Mouse (Mus musculus): ENCODE measurements around the gene Gm20388. TPM values are rescaled to one million over a fixed set of nuclear protein-coding genes. Genes with fewer than 3 reads are reported as not detected.
A peak's percentile ranks its signal among the peaks of the same experiment; 100 is the strongest.

Gm20388 gene
- polyA plus RNA-seq, 1 experiment from 2014 or later = 4.4 TPM

- no peaks in the 10 kb centered on the region for H3K9me3 ChIP-seq
- WGBS = 40% methylated on average over 15 of the region's 15 CpGs
- H3K27me3 ChIP-seq = peaks cover 35% of the 10 kb centered on the region
These were observed 2439.0 kb downstream of the Gm20388 start for GRCm38 (mm10) chr8:122349357-122350297.

GRCm38 (mm10) chr8:122350309-122351089, 2439.9 kb downstream of the Gm20388 start:
- peaks cover 27% of the 10 kb centered on the region for H3K27me3 ChIP-seq
- H3K9me3 ChIP-seq = no peaks in the 10 kb centered on the region
- WGBS = 17% methylated on average over 11 of the region's 11 CpGs
- peaks cover 22% of the 10 kb centered on the region for H3K4me1 ChIP-seq (replicated peaks)
- H3K36me3 ChIP-seq = no peaks in the 10 kb centered on the region
- no peak overlapping the region for H3K4me3 ChIP-seq (replicated peaks)
- no peak overlapping the region for H3K9ac ChIP-seq (replicated peaks)
- H3K27ac ChIP-seq = peak overlapping the region; percentile 53
- peak; percentile 84 for ATAC-seq
- no peak overlapping the region for H3K4me2 ChIP-seq (replicated peaks)

More at GRCm38 (mm10) chr8:122349357-122350297, 2439.0 kb downstream of the Gm20388 start:
- Histone ChIP-seq H3K36me3 (no peaks in the 10 kb centered on the region), H3K27ac (peak overlapping the region; percentile 40; the same call in 1 of the 2 replicates), H3K9ac (replicated peaks) (peak overlapping the region; percentile 42; the same call in 1 of the 2 replicates), H3K4me2 (replicated peaks) (no peak overlapping the region), H3K4me3 (replicated peaks) (no peak overlapping the region), H3K4me1 (replicated peaks) (peaks cover 23% of the 10 kb centered on the region)
- ATAC-seq = peak; percentile 38; the same call in 1 of the 2 replicates

GRCm38 (mm10) chr8:122354157-122354556, 2443.5 kb downstream of the Gm20388 start:
- Histone ChIP-seq H3K4me3 (replicated peaks) (no peak overlapping the region), H3K27me3 (peaks cover 16% of the 10 kb centered on the region; the same call in 1 of the 2 replicates), H3K36me3 (no peaks in the 10 kb centered on the region), H3K27ac (no peak overlapping the region), H3K9ac (replicated peaks) (no peak overlapping the region), H3K9me3 (no peaks in the 10 kb centered on the region), H3K4me1 (replicated peaks) (peaks cover 21% of the 10 kb centered on the region), H3K4me2 (replicated peaks) (no peak overlapping the region)
- 83% methylated on average over 8 of the region's 8 CpGs for WGBS
- no peak for ATAC-seq

- no peak for ATAC-seq
- 71% methylated on average over 9 of the region's 9 CpGs for WGBS
- Histone ChIP-seq H3K4me3 (replicated peaks) (no peak overlapping the region), H3K9me3 (no peaks in the 10 kb centered on the region), H3K4me2 (replicated peaks) (no peak overlapping the region), H3K27ac (no peak overlapping the region), H3K27me3 (peaks cover 16% of the 10 kb centered on the region; the same call in 1 of the 2 replicates), H3K4me1 (replicated peaks) (peaks cover 4% of the 10 kb centered on the region), H3K36me3 (no peaks in the 10 kb centered on the region), H3K9ac (replicated peaks) (no peak overlapping the region)
These were observed 2445.3 kb downstream of the Gm20388 start for GRCm38 (mm10) chr8:122355642-122356606.

- Histone ChIP-seq H3K4me2 (replicated peaks) (no peak overlapping the region), H3K9ac (replicated peaks) (no peak overlapping the region), H3K27ac (no peak overlapping the region), H3K36me3 (no peaks in the 10 kb centered on the region), H3K4me1 (replicated peaks) (no peaks in the 10 kb centered on the region), H3K9me3 (no peaks in the 10 kb centered on the region), H3K4me3 (replicated peaks) (no peak overlapping the region), H3K27me3 (peaks cover 13% of the 10 kb centered on the region)
- no peak for ATAC-seq
- 60% methylated on average over 11 of the region's 11 CpGs for WGBS
These were observed 2446.6 kb downstream of the Gm20388 start for GRCm38 (mm10) chr8:122357202-122357601.

GRCm38 (mm10) chr8:122357641-122358040, 2447.0 kb downstream of the Gm20388 start:
- Histone ChIP-seq H3K4me1 (replicated peaks) (no peaks in the 10 kb centered on the region), H3K27ac (no peak overlapping the region), H3K4me2 (replicated peaks) (no peak overlapping the region), H3K4me3 (replicated peaks) (no peak overlapping the region), H3K9ac (replicated peaks) (no peak overlapping the region), H3K9me3 (no peaks in the 10 kb centered on the region), H3K27me3 (peaks cover 15% of the 10 kb centered on the region; the same call in 1 of the 2 replicates), H3K36me3 (no peaks in the 10 kb centered on the region)
- no peak for ATAC-seq
- WGBS = 87% methylated on average over 5 of the region's 5 CpGs

GRCm38 (mm10) chr8:122359111-122359775, 2448.6 kb downstream of the Gm20388 start:
- no peak for ATAC-seq
- no peak overlapping the region for H3K4me2 ChIP-seq (replicated peaks)
- WGBS = 76% methylated on average over 15 of the region's 15 CpGs
- H3K9ac ChIP-seq (replicated peaks) = no peak overlapping the region
- no peaks in the 10 kb centered on the region for H3K9me3 ChIP-seq
- H3K4me3 ChIP-seq (replicated peaks) = no peak overlapping the region
- no peaks in the 10 kb centered on the region for H3K36me3 ChIP-seq
- H3K27ac ChIP-seq = no peak overlapping the region
- no peaks in the 10 kb centered on the region for H3K4me1 ChIP-seq (replicated peaks)
- H3K27me3 ChIP-seq = peaks cover 20% of the 10 kb centered on the region; the same call in 1 of the 2 replicates

GRCm38 (mm10) chr8:122360696-122361416, 2450.2 kb downstream of the Gm20388 start, which contains the start of gene Trhr2:
TSS of gene Trhr2 (minus strand) at chr8:122360746.
- Histone ChIP-seq H3K36me3 (no peaks in the 10 kb centered on the region), H3K4me2 (replicated peaks) (no peak within 1 kb of the TSS), H3K4me1 (replicated peaks) (no peaks in the 10 kb centered on the region), H3K4me3 (replicated peaks) (no peak within 1 kb of the TSS), H3K9ac (replicated peaks) (no peak within 1 kb of the TSS), H3K27ac (no peak within 1 kb of the TSS), H3K27me3 (peaks cover 24% of the 10 kb centered on the region), H3K9me3 (no peaks in the 10 kb centered on the region)
- no peak for ATAC-seq
- 79% methylated on average over 7 of the region's 7 CpGs for WGBS

- Histone ChIP-seq H3K4me3 (replicated peaks) (no peak overlapping the region), H3K27ac (no peak overlapping the region), H3K9ac (replicated peaks) (no peak overlapping the region), H3K36me3 (no peaks in the 10 kb centered on the region), H3K9me3 (no peaks in the 10 kb centered on the region), H3K4me1 (replicated peaks) (no peaks in the 10 kb centered on the region), H3K4me2 (replicated peaks) (no peak overlapping the region), H3K27me3 (peaks cover 21% of the 10 kb centered on the region)
- WGBS = 50% methylated on average over 5 of the region's 5 CpGs
- no peak for ATAC-seq
These were observed 2451.6 kb downstream of the Gm20388 start for GRCm38 (mm10) chr8:122362271-122362670.

- Histone ChIP-seq H3K27me3 (peaks cover 21% of the 10 kb centered on the region), H3K9ac (replicated peaks) (no peak overlapping the region), H3K27ac (no peak overlapping the region), H3K9me3 (no peaks in the 10 kb centered on the region), H3K36me3 (no peaks in the 10 kb centered on the region), H3K4me3 (replicated peaks) (no peak overlapping the region), H3K4me2 (replicated peaks) (no peak overlapping the region), H3K4me1 (replicated peaks) (no peaks in the 10 kb centered on the region)
- no peak for ATAC-seq
- WGBS = 39% methylated on average over 8 of the region's 8 CpGs
These were observed 2452.3 kb downstream of the Gm20388 start for GRCm38 (mm10) chr8:122362967-122363366.

Measured in midbrain, embryonic 13.5 days (tissue).